Mouse (Mus musculus) ovary, postnatal 10 days (tissue): ENCODE results near the gene Ston1.
A peak's percentile ranks its signal among the peaks of the same experiment; 100 is the strongest.

Source experiments
- DNase-seq: peaks from one replicate; pipeline ENCODE4 v3.0.0; 2022; ENCODE audit warnings: low spot score

Gene Ston1

DNA sequence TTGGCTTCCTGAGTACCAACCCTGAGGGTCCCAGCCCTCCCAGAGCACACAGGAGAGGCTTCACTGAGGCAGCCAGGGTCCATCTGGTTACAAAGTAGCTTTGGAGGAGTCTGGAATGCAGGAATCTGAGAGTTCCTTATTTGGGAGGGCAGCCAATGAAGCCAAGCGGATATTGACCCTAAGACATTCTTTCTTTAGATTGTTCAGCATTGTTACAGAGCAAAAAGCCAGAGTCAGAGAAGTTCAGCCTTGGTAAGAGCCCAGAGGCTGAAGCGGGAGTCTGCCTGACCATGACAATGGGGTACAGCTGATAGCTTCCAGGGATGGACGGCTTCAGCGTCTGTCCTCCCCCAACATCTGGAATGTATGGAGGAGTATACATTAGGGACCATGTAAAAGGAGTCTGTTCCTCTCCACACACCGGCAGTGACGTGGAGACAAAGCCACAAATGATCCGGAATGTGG, 28.9 kb downstream of the Ston1 start:
- no peak for DNase-seq

DNA sequence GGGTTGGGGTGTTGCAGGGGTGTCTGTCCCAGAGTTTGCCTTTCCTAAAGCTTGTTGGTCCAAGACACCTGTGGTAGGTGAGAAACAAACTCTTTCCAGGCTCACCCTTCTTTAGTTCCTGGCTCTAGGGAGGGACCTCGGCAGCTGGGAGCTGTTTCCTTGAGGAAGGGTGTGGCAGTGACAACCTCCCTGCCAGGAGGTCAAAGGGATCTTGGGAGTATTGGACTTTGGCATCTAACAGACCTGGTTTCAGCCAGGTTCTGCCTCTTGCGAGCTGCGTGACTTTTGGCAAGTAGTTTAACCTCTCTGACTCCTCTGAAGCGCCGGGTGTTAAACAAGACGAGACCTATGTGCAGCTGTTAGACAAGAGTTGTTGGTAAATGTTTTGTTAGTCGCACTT, 29.7 kb downstream of the Ston1 start:
- no peak for DNase-seq

DNA sequence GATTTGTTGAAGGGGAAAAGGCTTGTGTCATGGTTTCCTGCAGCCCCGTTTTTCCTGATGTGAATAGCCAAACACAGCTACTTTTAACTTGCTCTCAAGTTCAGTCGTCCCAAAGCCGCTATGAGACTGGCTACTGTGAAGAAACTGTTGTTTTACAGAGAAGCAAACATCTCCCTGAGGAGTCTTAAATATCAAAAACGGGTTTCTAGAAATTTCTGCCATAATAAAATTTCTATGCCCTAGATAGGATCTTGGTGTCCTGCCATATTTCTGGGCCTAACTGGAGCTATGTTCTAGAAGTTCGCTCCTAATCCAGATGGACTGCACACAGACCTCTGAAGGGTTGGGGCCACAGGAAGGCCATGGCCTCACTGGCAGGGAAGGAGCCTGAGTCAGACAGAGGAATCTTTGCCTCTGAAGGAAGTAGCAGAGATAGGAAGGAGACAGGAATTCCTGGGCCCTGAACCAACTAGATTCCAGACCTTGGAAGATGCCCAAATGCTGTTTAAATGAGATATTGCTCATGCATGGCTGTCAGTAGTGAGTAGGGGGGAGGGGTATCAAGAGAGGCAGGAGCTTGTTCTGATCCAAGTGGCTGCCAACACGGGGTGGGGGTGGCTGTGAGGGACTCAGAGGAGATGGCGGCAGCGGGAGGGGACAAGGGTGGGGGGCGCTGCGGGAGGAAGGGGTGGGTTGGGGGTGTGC, 31.3 kb downstream of the Ston1 start:
- DNase-seq = peak; percentile 40

DNA sequence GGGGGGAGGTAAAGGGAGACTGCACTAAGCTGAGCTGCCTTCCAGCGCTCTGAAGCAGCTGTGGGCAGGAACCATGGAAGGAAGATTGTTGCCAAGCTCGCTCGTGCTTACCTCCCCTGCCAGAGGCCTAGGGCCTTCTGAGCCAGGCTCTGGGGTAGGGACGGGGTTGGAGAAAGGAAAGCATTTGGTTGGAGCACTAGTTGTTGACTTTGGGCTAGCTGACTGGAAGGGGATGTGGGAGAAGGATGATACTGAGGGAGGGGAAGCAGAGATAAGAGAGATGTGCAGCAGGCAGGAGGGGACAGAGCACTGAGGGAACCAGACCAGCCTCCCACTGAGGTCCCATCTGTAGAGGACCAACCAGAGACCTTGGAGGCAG, 31.9 kb downstream of the Ston1 start:
- DNase-seq = peak; percentile 37

DNA sequence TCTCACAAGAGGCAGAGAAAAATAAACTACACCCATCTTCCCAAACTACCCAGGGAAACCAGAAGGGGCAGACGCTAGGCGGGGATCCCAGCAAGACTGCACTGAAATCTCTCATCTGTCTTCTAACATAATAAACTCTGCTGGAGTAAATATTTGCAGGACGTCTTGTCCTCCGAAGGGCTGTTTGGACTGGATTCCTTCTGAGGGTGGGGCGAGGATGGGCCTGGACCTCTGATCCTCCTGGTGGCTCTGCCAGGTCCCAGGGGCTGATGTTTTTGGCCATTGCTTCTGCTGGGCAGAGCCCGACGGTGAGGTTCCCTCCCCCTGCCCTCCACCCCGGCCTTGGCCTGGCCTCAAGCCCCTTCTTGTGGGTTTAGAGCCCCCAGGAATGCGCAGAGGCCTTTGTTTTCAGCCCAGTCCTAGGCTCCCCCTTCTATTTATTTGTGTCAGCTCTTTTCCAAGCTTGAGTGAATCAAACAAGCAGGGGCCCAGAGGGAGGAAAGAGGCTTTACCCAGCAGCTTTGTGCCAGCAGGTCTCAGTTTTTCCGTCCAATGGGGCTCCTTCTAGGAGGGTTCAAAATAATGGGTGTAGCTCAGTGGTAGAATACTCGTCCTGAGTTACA, 32.6 kb downstream of the Ston1 start:
- peak; percentile 28 for DNase-seq

GRCm38 (mm10) chr17:88630554-88630948, 33.1 kb downstream of the Ston1 start:
- no peak for DNase-seq

DNA sequence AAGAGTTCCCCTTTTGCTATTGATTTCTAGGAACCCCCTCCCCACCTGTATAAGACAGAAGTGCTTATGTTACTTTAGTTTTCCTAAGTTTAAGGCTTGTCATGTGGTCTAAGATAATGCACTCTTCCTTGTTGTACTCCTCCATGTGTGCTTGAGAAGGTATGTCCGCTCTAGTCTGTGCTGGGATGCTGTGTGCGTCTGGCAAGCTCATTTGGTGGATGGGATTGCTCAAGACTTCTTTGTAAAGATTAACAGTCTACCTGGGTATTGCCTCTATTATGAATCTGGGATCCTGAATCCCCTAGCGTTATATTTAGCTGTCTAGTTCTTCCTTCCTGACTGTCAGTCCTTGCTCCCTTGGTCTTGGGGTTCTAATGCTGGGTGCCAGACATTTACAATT, 35.1 kb downstream of the Ston1 start:
- no peak for DNase-seq

DNA sequence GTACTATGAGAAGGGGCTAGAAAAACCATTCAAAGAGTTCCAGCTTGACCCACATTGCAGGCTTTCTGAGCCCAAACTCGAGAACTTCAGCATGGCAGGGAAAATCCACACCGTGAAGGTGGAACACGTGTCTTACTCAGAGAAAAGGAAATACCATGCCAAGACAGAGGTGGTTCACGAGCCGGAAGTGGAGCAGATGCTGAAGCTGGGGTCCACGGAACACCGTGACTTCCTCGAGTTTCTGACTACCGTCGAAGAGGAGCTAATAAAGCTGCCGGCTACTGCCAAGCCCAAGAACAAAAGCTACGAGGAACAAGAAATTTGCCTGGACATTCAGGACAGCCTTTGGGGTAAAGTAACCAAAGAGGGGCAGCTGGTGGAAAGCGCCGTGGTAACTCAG, 38.6 kb downstream of the Ston1 start:
- no peak for DNase-seq

DNA sequence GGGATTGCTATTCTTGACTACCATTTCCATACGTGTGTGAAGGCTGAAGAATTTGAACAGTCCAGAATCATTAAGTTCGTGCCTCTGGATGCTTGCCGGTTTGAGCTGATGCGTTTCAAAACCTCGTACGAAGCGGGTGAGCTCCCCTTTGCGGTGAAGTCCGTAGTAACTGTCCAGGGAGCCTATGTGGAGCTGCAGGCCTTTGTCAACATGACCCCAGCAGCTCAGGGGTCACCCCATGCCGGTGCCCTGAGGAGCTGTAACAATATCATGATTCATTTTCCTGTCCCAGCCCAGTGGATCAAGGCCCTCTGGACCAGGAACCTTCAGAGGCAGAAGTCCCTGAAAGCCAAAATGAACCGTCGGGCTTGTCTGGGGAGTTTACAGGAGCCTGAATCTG, 39.1 kb downstream of the Ston1 start:
- no peak for DNase-seq

GRCm38 (mm10) chr17:88641012-88641411, 43.5 kb downstream of the Ston1 start:
- peak; percentile 56 for DNase-seq

GRCm38 (mm10) chr17:88641836-88642235, 44.4 kb downstream of the Ston1 start:
- DNase-seq = no peak

DNA sequence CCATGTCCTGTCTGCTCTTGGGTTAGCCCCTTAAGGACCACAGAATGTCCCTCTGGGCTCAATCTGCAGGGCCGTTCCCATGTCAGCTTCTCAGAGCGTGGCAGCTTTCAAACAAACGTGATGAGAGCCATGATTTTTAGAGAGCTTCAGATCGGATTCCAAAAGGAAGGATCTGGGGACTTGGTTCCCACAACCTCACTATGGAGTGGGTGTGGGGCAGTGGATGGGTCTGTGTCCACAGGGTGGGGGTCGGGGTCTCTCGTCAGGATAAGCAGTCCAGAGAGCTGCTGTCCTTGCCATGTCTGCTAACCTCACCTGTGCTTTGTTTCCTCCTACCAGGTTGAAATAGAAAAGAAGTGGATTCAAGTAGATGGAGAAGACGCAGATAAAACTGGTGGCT, 47.4 kb downstream of the Ston1 start:
- no peak for DNase-seq

DNA sequence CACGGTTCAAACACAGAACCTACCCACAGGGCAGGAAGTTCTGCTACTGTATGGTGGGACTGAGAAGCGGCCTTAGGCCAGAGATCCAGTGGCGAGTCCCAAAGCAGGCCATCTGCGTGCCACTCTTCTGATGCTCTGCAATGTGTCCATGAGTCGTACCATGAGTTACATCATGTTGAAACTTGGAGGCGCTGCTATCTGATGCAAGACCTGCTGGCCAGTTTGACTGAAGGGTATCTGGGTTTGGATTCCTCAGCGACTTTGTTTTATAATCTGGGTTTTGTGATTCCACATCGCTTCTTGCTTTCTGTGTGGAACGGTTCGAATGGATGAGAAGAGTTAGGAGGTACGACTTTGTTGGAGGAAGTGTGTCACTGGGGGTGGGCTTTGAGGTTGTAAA, 47.8 kb downstream of the Ston1 start:
- DNase-seq = no peak

DNA sequence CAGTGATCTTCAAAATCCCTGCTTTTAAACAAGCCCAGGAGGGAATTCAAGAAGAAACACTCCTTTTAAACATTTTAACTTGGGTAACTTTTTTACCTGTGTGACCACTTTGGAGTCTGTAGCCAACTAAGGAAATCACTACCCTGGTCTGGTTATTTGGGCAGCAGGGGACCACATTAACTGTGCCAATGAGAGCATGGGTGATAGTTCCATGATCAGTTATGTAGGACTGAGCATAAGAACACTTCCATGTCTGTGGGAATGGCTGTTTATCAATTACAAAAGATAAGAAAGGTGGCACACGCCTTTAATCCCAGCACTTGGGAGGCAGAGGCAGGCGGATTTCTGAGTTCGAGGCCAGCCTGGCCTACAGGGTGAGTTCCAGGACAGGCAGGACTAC, 49.7 kb downstream of the Ston1 start:
- no peak for DNase-seq

DNA sequence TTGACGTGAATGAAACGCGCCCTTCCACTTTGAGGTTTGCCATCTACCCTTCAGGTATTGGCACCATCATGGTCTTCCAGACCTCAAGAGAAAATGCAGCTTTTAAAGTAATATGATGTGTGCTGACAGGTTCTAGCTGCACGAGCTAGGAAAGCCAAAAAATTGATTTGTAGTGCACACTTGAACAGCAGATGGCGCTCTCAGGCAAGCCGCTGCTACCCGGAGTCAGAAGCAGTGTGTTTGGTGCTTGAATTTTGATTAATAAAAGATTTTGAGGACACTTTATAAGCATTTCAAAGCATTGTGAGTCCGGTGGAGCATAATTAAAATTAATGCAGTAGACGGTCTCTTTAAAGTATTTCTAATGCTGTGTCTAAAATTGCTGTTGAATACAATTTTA, 54.5 kb downstream of the Ston1 start:
- peak; percentile 31 for DNase-seq

DNA sequence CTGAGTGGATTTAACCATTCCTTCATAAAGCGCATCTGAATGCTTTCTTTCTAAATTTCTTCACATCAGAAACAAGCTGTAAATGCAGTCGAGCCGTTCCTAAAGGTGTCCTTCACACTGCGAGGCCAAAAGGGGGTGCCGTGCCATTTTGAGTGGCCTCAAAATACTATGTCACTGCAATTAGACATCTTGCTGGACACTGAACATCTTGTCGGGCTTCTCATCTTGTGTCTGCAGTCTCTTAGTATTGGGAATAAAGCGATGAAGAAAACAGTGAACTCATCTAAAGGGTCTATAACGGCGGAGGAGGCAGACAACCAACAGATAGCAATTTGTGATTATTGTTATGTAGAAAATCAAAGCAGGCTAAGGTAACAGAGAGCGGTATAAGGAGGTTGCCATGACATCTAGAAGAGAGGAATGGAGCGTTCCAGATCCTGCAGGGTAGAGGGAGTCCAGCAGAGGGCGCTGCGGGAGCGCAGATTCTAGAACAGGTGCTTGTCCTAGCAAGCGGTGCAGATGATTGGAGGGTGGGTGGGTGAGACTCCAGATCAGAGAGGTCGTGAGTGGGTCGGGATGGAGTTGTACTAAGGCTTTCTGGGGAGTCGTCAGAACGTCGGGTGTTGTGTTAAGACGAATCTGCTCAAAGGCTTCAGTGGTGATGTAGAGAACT, 55.4 kb downstream of the Ston1 start:
- DNase-seq = peak; percentile 30

- no peak for DNase-seq
Observed at GRCm38 (mm10) chr17:88653375-88653769, 55.9 kb downstream of the Ston1 start.

DNA sequence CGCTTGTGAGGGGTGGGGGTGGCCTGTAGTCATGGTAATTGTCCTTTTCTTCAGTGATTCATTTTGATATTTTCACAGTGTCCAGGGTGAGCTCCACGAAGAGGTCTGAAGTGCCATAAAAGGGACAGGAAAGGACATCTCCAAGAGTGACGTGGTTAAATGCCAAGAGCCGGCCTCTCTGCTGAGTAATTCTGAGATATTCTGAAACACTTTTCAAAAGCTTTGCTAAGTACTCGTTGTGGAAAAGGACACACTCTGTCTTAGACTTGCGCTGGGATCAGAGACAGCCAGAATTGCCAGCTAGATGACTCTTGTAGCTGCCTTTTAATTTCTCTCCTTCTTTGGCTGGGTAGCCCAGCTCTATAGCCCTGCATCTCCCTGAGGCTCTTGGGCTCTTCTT, 61.0 kb downstream of the Ston1 start:
- no peak for DNase-seq

DNA sequence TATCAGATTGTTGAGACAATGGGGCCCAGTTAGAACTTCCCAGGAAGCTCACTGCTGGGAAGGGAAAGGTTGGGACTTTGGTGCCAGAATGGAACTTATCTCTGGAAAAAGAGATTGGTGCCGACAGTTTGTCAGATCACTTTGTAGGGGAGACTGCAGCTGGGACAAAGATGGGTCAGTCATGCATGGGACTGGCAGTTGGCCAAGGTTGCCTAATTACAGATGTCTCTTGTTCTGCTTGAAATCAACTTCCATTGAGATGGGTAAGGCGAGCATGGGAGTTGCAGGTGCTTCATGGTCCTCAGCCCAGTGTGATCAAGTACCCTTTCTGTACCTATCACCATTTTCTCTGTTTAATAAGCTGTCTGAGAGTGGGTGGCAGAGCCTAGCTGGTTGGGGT, 68.6 kb downstream of the Ston1 start:
- DNase-seq = no peak

- DNase-seq = no peak
Observed at GRCm38 (mm10) chr17:88668452-88668851, 71.0 kb downstream of the Ston1 start, which contains the start of gene Gtf2a1l. Gene Gtf2a1l (plus strand): TSS chr17:88668660.

- DNase-seq = no peak
Observed at GRCm38 (mm10) chr17:88669921-88670320, 72.4 kb downstream of the Ston1 start.

GRCm38 (mm10) chr17:88670800-88671199, 73.3 kb downstream of the Ston1 start:
- DNase-seq = no peak
